Mouse (Mus musculus) embryo, embryonic 10 days (tissue): ENCODE results near the gene Shd.
A peak's percentile ranks its signal among the peaks of the same experiment; 100 is the strongest.

Experiments
- DNase-seq: peaks from one replicate; pipeline ENCODE4 v3.0.0-alpha.2; 2015; ENCODE audit warnings: low spot score

Shd gene

DNA sequence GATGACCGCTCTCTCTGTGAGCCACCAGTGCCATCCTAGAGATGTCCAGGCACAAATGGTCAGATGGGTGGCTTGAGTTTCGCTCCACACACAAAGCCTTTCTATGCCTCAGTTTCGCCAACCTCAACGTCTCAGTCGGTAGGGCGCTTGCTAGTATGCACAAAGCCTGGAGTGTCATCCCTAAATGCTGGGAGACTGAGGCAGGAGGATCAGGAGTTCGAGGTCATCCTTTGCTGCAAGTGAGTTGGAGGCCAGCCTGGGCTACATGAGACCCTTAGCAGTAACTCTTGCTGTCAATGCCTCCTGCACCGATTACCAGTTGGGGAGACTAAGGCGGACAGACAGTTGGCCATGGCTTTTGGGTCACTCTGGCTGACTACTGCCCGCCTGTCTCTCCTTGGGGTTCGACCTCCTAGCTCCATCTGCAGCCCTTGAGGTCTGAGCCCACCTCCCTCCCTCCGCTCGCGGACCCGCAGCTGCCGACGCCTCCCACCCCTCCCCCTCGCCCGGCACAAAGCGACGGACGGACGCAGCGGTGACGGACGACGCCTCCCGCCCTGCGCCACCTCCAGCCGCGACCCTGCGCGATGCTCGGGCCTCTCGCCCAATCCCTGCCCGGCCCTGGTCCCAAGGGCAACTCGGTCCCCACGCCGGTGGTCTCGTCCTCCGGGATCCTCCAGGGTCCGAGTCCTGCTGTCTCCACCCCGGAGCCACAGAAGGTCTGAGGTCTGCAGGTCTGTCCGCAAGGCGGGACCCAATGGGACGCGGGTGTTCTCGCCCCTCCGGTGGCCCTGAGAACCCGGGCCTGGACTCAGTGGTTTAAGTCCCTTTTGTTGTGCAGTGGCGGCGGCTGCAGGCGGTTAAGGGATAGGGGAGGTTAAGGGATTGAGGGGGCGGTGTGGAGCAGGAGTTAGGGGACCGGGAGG, at the start of gene Shd:
Gene Shd (plus strand): TSS at position 502 of the 926 bp plus-strand sequence.
- DNase-seq: peak; percentile 81

DNA sequence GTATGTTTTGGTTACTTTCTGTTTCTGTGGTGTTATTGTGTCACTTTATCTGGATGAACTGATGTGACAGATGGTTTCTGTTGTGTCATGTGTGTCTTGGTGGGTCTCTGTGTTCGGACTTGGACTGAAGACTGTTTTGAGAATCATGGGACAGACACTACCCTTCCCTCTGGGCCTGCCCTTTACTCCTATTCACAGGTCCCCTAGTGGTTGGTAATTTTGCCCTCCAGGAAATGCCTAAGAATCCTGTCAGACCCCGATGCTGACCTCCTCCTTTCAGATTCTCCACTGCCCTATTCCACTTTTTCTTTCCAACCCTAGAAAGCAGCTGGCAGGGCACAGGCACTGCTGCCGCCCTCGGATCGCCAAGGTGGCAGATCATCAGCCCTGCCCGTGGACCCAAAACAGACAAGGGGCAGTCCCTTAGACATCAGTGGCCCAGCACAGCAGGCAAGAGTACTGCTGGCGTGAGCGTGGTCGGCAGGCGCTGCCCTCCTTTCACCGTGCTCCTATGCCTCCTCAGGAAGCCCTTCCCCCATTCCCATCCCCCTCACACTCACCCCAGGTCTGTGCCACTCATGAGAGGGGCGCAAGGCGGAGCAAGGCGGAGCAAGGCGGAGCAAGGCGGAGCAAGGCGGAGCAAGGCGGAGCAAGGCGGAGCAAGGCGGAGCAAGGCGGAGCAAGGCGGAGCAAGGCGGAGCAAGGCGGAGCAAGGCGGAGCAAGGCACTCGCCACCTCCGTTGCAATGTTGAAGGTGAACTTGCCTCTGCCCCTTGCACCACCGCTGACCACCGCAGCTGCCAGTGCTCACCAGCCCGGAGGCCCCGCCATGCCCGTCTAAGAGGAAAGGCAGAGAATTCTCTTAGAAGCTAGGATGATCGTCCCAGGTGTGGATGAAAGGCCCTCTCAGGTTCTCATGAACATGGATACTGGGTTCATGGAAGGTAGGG, 38.4 kb upstream of the Shd start:
- DNase-seq: peak; percentile 81

DNA sequence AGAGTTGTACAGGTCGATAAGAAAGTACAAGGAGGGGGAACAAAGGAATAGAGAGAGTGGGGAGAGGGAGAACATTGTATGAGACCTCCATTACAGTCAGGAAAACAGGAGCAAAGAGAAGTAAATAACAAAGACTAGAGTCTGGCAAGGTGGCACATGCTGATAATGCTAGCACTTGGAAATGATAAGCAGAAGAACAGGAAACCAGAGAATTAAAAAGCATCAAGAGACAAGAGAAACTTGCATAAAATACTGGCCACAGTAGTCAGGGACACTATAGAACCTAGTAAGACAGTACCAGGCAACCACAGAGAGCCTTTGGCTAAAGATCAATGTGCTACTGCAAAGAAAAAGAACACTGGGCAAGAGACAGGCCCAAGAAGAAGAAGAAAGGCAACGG, 37.6 kb upstream of the Shd start:
- no peak for DNase-seq

DNA sequence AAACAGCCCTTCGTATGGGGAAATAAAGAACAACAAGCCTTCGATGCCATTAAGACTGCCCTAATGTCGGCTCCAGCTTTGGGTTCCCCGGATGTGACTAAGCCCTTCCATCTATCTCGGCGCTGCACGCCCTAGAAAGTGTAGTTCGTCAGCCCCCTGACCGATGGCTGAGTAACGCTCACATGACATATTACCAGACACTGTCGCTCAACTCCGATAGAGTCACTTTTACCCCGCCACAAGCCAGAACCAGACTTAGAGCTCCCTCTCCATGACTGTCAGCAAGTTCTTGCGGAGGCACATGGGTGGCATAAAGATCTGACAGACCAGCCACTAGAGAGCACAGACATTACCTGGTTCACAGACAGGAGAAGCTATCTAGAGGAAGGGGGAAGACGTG, 37.1 kb upstream of the Shd start:
- DNase-seq: no peak

DNA sequence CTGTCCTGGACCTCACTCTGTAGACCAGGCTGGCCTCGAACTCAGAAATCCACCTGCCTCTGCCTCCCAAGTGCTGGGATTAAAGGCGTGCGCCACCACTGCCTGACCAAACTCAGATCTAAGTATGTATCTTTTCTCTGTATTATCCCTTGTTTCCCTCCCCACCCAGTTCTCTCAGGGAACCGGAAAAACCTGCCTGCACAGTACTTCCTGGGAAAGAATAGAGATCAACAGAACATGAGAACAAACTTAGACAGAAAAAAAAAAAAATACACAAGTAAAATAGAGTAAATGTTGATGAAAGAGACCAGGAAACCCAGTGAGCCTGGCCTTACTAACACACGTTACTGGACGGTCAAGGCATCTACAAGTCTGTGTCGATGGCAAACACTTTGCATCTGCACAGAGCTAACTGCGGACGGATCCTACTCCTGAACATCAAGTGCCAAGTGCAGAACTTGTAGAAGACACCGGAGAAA, 25.8 kb upstream of the Shd start:
- peak; percentile 32 for DNase-seq

DNA sequence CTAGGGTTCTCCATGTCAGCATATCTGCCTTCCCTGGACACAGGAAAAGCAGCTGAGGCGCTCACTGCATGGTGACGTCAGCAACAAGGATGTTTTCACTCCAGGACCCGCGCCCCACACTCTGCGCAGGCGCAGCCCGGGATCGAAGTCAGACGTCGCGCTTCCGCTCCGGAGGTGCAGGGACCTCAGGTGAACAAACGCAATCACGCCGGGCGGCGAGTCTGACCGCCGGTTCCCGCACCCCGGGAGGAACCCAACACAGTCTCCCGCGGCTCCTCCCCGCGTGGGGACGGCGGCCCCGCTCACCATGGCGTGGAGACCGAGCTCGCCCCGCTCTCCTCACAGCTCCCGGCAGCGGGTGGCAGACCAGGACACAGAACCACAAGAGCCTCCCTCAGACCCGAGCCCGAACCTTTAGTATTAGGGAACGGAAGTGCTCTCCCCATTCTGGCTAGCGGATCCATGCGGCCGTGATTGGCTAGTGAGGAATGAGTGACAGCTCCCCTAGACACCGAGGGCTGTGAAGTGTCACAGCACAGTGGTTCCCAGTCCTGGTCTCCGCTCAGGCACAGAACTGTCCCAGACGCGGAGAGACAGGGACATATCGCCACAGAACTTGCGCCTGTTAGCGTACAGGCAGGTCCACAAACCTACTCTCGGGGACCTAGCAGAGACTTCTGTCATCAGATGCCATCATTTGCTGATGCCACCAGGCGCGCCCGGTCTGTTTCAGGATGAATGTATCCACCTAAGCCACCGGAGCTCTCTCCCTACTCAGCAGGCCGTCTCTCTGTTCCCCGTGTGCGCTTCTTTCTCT, 25.2 kb upstream of the Shd start:
- DNase-seq: peak; percentile 85

DNA sequence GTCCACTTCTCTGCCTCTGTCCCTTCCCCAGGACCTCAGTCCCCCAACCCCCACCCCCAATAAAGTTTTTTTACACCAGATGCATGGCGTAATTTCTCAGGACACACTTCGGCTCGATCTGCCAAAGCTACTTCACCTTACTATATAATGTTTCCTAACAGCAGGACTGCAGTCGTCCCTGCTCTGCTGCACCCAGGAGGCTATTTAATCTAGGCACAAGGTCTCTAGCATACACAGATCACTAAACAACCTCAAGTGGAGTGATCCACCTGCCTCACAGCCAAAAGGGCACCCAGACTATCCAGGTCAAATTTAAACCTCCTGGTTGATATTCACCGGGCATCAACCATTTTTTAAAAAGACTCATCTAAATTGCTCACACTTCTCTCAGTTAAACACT, 24.6 kb upstream of the Shd start:
- DNase-seq: no peak

DNA sequence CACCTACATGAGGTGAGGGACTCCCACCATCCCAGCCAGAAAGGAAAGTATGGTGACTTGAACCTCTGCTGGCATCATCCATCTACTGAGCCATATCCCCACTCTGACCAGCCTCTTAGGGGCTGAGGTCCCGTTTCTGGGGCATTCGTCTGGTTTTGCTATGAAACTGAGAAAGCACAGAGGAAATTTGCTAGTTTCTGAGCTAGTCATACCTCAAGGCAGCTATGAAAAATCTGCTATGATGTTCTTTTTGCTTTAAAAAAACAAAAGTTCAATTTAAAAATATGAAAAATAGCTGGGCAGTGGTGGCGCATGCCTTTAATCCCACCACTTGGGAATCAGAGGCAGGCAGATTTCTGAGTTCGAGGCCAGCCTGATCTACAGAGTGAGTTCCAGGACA, 21.6 kb upstream of the Shd start:
- no peak for DNase-seq

DNA sequence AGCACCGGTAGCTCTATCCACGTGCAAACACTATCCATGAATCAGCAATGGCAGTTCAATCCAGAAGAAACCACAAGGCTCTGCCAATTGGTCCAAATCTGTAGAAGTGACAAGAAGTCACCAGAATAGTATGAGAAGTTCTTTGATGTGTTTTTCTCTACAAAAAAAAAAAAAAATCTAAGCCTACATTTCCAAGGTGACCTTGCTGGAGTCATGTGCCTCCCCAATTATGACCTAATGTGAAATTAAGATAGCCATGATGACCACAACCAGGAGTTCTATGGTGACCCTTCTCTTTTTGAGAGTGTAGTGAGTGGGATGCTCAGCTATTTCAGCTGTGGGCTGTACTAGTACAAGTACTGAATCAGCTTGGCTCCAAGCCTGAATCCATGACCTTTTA, 20.9 kb upstream of the Shd start, which contains the start of gene Zfp119b:
Gene Zfp119b (minus strand): TSS at position 101 of the 400 bp plus-strand sequence.
- no peak for DNase-seq

DNA sequence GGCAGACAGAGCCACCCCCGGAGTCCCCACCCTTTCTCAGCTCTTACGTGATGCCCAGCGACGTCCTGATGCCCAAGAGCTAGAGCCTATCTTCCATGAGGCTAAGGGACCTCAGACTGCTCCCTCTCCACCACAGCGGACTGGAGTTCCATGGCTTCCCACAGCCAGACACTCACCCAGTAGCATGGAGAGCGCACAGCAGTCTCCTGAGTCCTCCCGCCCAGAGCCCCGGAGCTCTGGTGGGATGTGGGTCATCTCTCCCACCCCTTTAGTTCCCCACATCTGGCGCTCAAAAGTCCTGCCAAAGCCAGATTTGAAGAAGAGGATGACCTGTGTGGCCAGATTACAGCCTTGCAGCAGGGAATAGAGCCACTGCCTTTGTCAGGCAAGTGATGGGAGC, 19.7 kb upstream of the Shd start:
- DNase-seq: no peak

DNA sequence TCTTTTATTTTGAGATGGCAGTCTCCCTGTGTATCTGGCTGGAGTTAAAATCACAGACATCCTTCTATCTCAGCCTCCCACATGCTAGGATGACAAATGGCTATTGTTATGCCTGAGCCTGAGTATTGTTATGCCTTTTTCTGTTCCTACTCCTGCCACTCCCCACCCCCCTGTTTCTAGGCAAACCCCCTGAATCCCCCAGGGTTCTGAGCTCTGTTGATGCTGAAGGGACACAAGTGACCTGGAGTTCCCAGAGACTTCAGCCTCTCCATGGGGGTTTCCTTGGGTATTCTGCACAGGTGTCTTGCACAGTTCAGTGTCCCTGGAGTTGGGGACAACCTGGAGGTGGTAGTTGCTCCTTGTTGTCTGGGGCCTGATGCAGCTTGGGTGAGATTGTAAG, 18.2 kb upstream of the Shd start:
- no peak for DNase-seq

DNA sequence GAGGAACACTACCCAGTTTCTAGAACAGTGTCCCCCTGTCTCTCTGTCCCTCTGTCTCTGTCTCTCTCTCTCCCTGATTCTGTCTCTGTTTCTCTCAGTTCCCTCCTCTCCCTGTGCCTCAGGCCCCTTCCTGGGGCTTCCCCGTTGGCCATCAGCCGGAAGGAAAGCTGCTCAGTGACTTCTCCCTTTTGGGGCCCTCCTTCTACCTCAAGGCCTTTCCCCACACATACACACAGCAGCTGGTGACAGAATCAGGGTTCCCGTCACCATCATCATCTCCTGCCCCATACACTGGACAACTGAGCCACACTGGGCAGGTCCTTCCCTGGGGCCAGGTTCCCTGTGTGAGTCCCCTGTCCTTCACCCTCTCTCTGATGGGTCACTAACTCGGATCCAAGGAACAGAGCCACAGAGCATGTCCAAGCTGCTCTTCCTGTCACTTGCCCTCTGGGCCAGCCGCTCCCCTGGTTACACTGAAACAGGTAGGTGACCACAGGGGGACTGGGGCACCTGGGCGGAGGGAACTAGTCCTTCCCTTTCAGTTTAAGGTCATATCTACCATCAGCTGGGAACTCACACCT, 17.7 kb upstream of the Shd start, which contains the start of gene Ebi3:
Gene Ebi3 (plus strand): TSS at position 194 of the 581 bp plus-strand sequence.
- no peak for DNase-seq

DNA sequence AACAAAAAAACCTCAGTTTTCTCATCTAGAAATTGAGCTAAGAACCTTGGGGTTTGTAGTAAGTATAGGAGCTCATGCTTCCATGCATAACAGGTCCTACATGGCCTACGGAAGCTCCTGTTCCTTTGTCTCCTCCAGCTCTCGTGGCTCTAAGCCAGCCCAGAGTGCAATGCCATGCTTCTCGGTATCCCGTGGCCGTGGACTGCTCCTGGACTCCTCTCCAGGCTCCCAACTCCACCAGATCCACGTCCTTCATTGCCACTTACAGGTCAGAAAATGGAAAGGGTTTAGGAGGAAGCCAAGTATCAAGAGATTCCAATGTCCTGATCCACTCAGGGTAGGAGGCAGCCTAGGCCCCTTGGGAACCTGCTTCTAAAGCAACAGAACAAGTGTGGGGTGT, 16.5 kb upstream of the Shd start:
- DNase-seq: no peak

DNA sequence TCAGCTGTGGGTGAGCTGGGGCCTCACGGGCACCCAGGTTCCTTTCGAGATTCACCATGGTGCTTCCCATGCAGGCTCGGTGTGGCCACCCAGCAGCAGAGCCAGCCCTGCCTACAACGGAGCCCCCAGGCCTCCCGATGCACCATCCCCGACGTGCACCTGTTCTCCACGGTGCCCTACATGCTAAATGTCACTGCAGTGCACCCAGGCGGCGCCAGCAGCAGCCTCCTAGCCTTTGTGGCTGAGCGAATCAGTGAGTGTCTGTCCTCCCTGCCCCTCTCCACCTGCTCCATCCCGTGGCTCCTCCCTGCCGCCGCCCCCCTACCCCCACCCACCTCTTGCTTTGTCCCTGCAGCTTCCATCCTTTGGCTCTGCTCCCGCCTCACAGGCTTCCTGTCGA, 16.0 kb upstream of the Shd start:
- DNase-seq: no peak

DNA sequence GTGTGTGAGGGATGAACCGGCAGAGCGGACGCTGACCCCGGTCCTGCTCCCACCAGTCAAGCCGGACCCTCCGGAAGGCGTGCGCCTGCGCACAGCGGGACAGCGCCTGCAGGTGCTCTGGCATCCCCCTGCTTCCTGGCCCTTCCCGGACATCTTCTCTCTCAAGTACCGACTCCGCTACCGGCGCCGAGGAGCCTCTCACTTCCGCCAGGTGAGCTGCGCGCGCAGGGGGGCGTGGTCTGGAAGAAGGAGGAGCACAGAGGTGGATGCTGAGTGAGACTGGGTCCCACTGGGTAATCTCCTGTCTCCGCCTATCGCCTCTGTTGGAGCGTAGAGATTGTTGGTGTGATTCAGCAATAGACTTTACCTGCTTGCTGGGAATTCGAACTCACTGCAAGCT, 14.1 kb upstream of the Shd start:
- DNase-seq: peak; percentile 78

DNA sequence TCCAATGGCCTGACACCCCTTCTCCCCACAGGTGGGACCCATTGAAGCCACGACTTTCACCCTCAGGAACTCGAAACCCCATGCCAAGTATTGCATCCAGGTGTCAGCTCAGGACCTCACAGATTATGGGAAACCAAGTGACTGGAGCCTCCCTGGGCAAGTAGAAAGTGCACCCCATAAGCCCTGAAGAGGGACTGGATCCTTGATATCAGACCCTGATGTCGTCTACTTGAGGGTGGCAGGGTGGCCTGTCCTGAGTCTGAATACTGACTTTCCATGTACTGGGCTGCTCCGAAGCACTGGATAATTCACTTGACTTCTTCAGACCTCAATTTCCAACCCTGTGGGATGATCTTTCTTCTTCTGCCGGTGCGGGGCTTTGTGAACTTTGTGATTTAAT, 13.7 kb upstream of the Shd start:
- DNase-seq: no peak

DNA sequence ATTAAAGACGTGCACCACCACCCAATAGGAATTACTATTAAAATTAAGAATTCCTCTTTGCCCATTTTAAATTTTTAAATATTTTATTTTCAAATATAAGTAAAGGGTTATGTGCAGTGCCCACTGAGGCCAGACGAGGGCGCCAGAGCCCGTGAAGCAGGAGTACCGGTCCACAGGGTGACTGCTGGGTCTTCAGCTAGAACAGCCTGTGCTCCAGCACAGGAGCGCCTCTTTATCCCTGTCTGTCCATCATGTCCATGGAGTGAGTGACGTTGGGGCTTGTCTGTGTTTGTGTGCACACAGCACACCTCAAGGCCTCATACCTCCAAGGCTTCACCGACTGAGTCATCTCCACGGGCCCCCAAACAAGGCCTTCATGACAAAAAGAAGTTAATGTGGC, 13.1 kb upstream of the Shd start:
- DNase-seq: peak; percentile 84

DNA sequence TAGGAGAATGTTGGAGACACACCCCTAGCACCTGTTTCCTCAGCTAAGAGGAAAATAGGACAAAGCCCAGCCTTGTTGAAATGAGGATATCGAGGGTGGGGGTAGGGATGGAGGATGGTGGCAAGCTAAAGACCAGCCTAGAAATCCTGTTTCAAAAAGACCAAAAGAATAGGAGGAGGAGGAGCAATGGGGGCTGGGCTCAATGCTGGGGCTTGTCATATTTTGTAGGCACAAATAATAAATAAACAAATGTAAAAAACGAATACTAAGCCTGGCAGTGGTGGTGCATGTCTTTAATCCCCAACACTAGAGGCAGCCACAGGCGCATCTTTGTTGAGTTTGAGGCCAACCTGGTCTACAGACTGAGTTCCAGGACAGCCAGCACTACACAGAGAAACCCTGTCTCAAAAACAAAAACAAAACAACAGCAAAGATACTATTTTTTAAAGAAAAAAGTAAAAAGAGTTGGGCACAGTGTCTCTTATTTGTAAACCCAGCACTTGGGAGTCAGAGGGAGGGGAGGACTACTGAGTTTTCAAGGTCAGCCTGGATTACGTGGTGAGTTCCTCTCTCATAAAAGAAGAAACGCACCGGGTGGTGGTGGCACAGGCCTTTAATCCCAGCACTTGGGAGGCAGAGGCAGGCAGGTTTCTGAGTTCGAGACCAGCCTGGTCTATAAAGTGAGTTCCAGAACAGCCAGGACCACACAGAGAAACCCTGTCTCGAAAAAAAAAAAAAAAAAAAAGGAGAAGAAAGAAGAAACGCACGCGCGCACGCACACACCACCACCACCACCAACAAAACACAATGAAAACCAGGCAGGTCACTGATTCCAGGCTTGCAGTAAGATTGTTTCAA, 12.3 kb upstream of the Shd start:
- no peak for DNase-seq

DNA sequence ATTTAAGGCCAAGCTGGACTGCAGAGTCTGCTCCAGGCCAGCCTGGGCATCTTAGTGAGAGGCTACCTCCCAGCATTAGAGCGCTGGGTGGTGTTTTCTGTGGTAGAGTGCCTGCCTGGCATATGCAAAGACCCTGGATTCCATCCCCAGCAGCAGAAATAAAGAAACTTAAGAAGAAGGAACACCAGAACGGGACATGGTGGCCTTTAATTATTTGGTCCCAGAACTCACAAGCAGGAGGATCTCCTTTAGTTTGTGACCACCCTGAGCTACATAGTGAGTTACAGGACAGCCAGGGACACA, 11.7 kb upstream of the Shd start:
- DNase-seq: no peak

DNA sequence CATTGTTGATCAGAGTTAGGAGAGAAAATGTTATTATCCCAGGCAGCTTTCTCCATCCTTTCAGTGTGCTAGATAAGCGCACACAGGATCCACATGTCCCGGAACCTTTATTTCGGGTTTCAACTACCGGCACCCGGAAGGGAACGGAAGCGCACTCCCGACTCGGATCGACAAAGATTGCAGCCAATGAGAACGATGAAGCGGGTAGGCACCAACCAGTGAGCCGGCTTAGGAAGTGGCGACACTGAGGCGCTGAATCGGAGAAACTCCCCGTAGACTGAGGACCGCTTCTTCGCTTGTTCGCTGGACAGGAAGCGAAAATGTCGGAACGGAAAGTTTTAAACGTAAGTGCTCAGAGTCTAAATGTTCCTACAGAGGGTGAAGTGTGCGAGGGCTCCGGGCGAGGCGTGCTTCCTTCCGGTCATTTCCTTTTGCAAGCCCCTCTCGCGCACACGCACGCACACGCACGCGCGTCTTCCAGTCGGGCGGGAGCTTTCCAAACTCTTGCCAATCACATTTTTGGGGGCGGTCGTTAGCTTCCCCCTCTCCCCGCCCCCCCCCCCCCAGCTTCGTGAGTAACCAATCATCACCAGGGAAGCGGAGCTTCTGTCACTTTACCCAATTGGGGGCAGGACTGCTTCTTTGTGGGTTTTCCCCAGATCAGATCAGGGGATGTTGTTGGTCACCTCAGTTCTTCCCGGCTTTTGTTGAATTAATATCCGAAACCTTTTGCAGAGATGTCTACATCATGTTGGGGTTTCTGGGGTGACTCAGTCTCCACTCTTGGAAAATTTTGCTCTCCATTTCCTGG, 11.1 kb upstream of the Shd start, which contains the start of gene Yju2:
Gene Yju2 (plus strand): TSS at position 182 of the 811 bp plus-strand sequence.
- peak; percentile 96 for DNase-seq
